Mouse (Mus musculus): ENCODE data around the gene Psmb3. TPM values are rescaled to one million over a fixed set of nuclear protein-coding genes. Genes with fewer than 3 reads are reported as not detected.

The Psmb3 gene
- polyA plus RNA-seq, 1 experiment: 264 TPM

DNA sequence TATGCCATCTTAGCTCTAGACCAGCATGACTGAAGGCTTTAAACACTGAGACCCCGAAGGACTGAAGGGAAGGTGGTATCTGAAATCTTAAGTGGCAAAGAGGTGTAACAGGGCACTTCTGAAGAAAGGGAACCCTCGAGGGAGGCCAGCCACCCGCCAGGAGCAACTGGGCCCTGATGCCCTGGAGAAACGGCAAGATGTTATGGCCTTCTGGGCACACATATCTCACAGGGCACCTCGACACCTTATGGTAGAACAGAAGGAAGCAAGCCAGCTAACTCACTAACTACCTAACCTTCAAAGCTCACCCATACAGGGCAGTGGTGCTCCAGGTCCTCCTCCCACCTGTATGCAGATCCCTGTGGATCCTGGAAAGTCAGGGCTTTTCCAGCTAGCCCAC, 39.0 kb downstream of the Psmb3 start:
- WGBS: 81% methylated on average over 5 of the region's 5 CpGs
- TF ChIP-seq CTCF (IDR thresholded peaks at IDR 0.05; ENCODE audit: insufficient read depth, low read length) (no peak), POLR2A (IDR thresholded peaks at IDR 0.05; ENCODE audit: borderline replicate concordance, extremely low read depth, low read depth, low read length) (no peak)

DNA sequence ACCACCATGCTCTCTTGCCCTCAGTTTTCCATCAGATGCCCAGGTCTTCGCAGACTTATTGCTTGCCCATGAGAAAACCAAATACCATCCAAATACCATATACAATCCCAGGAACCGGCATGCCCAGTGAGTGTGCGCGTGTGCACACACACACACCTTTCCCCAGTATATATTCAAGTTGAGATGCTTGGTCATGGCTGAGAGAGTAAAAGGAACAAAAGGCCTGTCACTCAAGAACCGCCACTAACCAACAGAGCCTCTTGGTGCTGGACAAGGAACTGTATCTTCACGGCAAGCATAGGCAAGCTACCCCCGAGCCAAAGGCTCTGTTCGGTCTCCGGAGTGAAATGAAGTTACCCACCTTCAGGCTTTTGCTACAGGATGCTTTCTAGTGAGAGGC, 39.4 kb downstream of the Psmb3 start:
- DNase-seq: no peak
- TF ChIP-seq CTCF (IDR thresholded peaks at IDR 0.05; ENCODE audit: insufficient read depth, low read length) (no peak), POLR2A (IDR thresholded peaks at IDR 0.05; ENCODE audit: borderline replicate concordance, extremely low read depth, low read depth, low read length) (no peak)
- Histone ChIP-seq H3K4me3 (replicated peaks; ENCODE audit: extremely low read depth, low read depth, low read length) (no peak overlapping the region), H3K4me1 (ENCODE audit: control insufficient read depth, insufficient read depth, low read length) (peaks cover 10% of the 10 kb centered on the region)
- 80% methylated on average over 9 of the region's 9 CpGs for WGBS

More for the DNA sequence above, 39.0 kb downstream of the Psmb3 start:
- DNase-seq: no peak
- H3K4me3 ChIP-seq (replicated peaks; ENCODE audit: extremely low read depth, low read depth, low read length): no peak overlapping the region
- peaks cover 10% of the 10 kb centered on the region for H3K4me1 ChIP-seq (ENCODE audit: control insufficient read depth, insufficient read depth, low read length)

DNA sequence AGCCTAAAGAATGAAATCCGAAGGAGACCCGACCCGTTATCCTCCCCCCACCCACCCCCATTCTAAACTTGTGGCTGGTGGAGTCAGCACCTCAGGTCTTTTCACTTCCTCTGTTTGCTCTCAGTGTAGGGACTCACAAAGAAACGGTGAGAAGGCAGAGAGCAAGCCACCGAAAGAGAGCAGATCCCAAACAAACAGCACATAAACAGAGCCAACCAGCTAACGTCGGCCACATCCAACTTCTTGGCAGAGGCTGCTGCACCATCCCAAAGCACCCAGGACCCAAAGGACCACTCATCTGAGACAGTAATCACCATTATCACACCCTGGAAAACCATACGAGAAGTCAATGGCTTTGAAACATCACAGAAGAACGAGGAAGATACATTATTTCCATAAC, 40.2 kb downstream of the Psmb3 start:
- 7% methylated on average over 9 of the region's 9 CpGs for WGBS
- peak overlapping the region; percentile 93 for H3K4me3 ChIP-seq (replicated peaks; ENCODE audit: extremely low read depth, low read depth, low read length)
- H3K4me1 ChIP-seq (ENCODE audit: control insufficient read depth, insufficient read depth, low read length): peaks cover 10% of the 10 kb centered on the region
- no peak for TF ChIP-seq CTCF (IDR thresholded peaks at IDR 0.05; ENCODE audit: insufficient read depth, low read length)
- TF ChIP-seq POLR2A (IDR thresholded peaks at IDR 0.05; ENCODE audit: borderline replicate concordance, extremely low read depth, low read depth, low read length): no peak
- DNase-seq: peak; percentile 12

DNA sequence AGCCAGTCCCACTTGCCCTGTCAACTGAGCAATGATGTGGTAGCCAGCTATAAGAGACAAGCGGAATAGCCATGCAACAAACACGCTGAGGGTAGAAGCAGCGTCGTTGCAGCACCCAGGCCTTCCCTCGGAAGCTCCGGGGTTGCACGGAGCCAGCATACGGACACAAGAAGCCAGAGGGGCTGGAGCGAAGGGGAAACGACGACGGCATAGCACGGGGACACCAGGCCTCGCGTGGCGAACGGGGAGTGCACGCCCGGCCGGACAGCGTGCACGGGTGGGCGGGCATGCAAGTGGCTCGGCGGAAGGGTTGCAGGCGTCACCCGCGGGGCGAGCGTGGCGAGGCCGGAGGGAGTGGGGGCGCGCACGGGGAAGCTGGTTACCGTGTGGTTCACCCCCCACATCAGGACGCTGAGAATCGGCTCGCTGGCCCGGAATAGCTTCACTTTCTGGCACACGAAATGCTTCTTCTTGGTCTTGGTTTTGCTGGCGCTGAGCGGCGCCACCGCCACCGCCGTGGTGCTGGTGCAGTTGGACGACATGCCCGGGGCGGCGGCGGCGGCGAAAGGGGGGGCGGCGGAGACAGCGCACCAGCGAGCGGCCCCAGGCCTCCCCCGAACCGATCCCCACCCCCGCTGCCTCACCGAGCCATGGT, 41.0 kb downstream of the Psmb3 start, which contains the start of gene Pip4k2b:
Gene Pip4k2b, minus strand, starts transcription at position 642 of the 655 bp plus-strand sequence.
- under 1% methylated on average over 62 of the region's 63 CpGs for WGBS
- DNase-seq: no peak
- TF ChIP-seq CTCF (IDR thresholded peaks at IDR 0.05; ENCODE audit: insufficient read depth, low read length): no peak
- peak; percentile 7; the same call in 1 of the 2 replicates for TF ChIP-seq POLR2A (IDR thresholded peaks at IDR 0.05; ENCODE audit: borderline replicate concordance, extremely low read depth, low read depth, low read length)
- Histone ChIP-seq H3K4me3 (replicated peaks; ENCODE audit: extremely low read depth, low read depth, low read length) (peak within 1 kb of the TSS; percentile 93), H3K4me1 (ENCODE audit: control insufficient read depth, insufficient read depth, low read length) (peaks cover 10% of the 10 kb centered on the region)

DNA sequence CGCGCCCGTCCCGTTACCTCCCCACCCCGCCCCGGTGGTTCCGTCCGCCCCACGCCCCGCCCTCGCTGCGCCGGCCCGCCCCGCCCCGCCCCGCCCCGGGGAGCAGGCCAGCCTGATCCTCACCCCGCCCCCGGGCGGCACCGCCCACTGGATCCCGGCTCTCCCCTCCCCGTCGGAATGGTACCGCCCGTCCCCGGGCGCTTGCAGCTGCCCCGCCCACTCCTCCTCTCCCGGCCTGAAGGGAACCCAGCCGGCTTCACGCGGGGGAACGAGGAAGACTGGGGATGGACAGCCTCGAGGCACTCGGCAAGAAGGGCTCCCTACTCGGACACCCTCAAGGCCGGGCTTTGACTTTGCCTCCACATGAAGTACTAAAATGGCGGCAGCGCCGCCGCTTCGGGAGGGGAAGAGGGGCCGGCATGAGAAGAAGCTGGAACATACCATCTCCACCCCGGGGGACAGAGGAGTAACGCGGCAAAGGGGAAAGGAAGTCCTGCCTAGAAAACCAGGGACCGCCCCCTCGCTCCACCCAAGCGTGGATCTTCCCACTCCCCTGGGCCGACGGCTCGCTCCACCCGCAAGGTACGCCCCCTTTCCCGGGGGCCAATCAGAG, 41.6 kb downstream of the Psmb3 start:
- peak; percentile 99 for DNase-seq
- WGBS: under 1% methylated on average over 48 of the region's 57 CpGs
- TF ChIP-seq CTCF (IDR thresholded peaks at IDR 0.05; ENCODE audit: insufficient read depth, low read length) (no peak), POLR2A (IDR thresholded peaks at IDR 0.05; ENCODE audit: borderline replicate concordance, extremely low read depth, low read depth, low read length) (0 out of 2 replicates have a peak, but pooled peaks have one; percentile 26)
- peak overlapping the region; percentile 93 for H3K4me3 ChIP-seq (replicated peaks; ENCODE audit: extremely low read depth, low read depth, low read length)
- peaks cover 10% of the 10 kb centered on the region for H3K4me1 ChIP-seq (ENCODE audit: control insufficient read depth, insufficient read depth, low read length)

DNA sequence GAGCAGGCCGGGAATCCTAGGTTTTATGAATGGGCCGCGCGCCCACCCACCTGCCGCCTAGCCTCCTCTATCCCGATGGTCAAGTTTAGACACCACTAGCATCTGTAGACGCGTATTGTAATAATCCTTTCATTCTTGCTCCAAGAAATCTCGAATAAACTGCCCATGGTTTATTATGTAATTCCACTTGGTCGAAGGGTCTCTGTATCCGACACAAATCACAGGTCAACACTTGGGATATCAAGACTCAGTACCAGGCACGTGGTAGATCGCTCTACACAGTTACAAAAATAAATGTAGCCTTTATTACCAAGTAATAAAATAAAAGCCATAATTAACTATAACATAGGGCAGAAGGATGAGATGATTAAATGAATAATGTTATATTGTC, 42.1 kb downstream of the Psmb3 start:
- Histone ChIP-seq H3K4me3 (replicated peaks; ENCODE audit: extremely low read depth, low read depth, low read length) (peak overlapping the region; percentile 53), H3K4me1 (ENCODE audit: control insufficient read depth, insufficient read depth, low read length) (peaks cover 5% of the 10 kb centered on the region)
- WGBS: 6% methylated on average over 13 of the region's 13 CpGs
- no peak for DNase-seq
- no peak for TF ChIP-seq POLR2A (IDR thresholded peaks at IDR 0.05; ENCODE audit: borderline replicate concordance, extremely low read depth, low read depth, low read length)
- no peak for TF ChIP-seq CTCF (IDR thresholded peaks at IDR 0.05; ENCODE audit: insufficient read depth, low read length)

DNA sequence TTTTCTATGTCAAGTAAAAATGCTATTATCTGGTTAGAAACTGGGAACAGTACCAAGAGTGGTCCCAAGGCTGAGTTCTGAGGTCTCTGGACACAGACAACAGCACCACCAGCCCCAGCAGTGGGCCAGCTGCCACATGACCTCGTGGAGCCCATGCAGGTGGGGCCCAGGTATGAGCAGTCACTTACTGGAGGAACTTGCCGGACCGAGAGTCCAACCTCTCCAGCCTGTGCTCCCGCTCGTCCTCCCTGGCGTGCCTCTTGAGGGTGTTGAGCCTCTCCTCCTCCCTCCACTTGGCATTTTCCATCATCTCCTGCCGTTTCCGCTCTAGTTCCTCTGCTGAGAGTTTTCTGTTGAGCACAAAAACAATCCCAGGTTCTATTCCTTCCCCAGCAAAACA, 44.6 kb downstream of the Psmb3 start:
- DNase-seq: no peak
- Histone ChIP-seq H3K4me3 (replicated peaks; ENCODE audit: extremely low read depth, low read depth, low read length) (no peak overlapping the region), H3K4me1 (ENCODE audit: control insufficient read depth, insufficient read depth, low read length) (peaks cover 5% of the 10 kb centered on the region)
- TF ChIP-seq POLR2A (IDR thresholded peaks at IDR 0.05; ENCODE audit: borderline replicate concordance, extremely low read depth, low read depth, low read length) (no peak), CTCF (IDR thresholded peaks at IDR 0.05; ENCODE audit: insufficient read depth, low read length) (no peak)
- WGBS: 75% methylated on average over 8 of the region's 8 CpGs

DNA sequence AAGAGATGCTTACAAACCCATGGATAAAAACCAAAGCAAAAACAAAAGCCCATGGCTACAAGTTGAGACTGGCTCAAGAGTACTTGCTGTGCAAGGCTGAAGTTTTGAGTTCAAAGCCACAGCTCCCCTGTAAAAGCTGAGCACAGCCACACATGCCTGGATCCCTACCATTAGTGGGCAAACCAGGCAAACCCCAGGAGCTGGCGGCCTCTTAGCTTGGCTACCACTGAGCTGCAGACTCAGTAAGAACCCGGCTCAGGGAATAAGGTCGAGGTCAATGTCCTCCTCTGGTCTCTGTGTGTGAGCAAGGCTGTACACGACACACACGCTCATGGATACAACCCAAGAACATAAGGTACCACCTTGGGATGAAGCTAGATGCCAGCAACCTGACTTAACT, 45.3 kb downstream of the Psmb3 start:
- no peak for TF ChIP-seq POLR2A (IDR thresholded peaks at IDR 0.05; ENCODE audit: borderline replicate concordance, extremely low read depth, low read depth, low read length)
- no peak for TF ChIP-seq CTCF (IDR thresholded peaks at IDR 0.05; ENCODE audit: insufficient read depth, low read length)
- H3K4me3 ChIP-seq (replicated peaks; ENCODE audit: extremely low read depth, low read depth, low read length): no peak overlapping the region
- H3K4me1 ChIP-seq (ENCODE audit: control insufficient read depth, insufficient read depth, low read length): peaks cover 4% of the 10 kb centered on the region
- DNase-seq: no peak
- WGBS: 82% methylated on average over 5 of the region's 5 CpGs

DNA sequence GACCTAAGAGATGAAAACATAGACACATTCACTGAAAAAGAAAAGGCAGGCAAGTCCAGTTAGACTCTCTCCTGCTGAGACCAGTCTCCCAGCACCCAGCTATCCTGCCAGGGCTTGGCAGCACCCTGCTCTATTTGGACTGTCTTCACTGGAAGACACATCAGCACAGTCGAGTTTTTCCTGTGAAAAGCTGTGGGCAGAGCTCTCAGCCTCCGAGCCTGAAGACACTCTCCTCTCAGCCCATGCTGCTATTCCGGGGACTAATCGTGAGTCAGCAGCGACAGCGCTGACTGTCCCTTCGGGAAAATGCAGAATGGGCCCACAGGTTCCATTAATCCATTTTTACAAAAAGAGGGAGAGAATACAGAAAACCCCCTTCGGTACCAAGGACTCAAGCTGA, 50.1 kb downstream of the Psmb3 start:
- no peak for DNase-seq
- Histone ChIP-seq H3K4me1 (ENCODE audit: control insufficient read depth, insufficient read depth, low read length) (no peaks in the 10 kb centered on the region), H3K4me3 (replicated peaks; ENCODE audit: extremely low read depth, low read depth, low read length) (no peak overlapping the region)
- TF ChIP-seq CTCF (IDR thresholded peaks at IDR 0.05; ENCODE audit: insufficient read depth, low read length) (no peak), POLR2A (IDR thresholded peaks at IDR 0.05; ENCODE audit: borderline replicate concordance, extremely low read depth, low read depth, low read length) (no peak)
- WGBS: 91% methylated on average over 8 of the region's 8 CpGs

DNA sequence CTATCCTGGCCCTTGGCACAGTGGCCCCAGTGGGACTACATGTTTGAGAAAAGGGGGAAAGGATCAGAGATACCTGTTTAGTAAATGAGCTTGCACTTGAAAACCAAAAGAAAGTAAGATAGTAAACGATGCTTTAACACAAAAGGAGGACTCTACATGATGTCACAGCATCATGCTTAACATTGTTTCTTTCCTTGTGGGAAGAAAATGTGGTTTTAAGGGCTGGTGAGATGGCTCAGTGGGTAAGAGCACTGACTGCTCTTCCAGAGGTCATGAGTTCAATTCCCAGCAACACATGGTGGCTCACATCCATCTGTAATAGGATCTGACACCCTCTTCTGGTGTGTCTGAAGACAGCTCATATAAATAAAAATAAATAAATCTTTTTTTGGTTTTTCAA, 54.9 kb downstream of the Psmb3 start:
- no peak for TF ChIP-seq CTCF (IDR thresholded peaks at IDR 0.05; ENCODE audit: insufficient read depth, low read length)
- TF ChIP-seq POLR2A (IDR thresholded peaks at IDR 0.05; ENCODE audit: borderline replicate concordance, extremely low read depth, low read depth, low read length): no peak
- Histone ChIP-seq H3K4me1 (ENCODE audit: control insufficient read depth, insufficient read depth, low read length) (no peaks in the 10 kb centered on the region), H3K4me3 (replicated peaks; ENCODE audit: extremely low read depth, low read depth, low read length) (no peak overlapping the region)
- WGBS: 92% methylated on average over 1 of the region's 1 CpGs
- no peak for DNase-seq

Measured in lung, adult 2 months (tissue).